Mouse (Mus musculus) thymus, postnatal 4 days (tissue): ENCODE results near the gene Scaf8.
"Not testable (repeated sequence)": the region's sequence is repeated elsewhere in the genome, so short reads cannot be mapped to it uniquely, and the experiment has no call there.

Experiments
- DNase-seq: peaks from one replicate; pipeline ENCODE4 v3.0.0; 2021

The Scaf8 gene

GRCm38 (mm10) chr17:3114720-3115379 is at the start of gene Scaf8:
Gene Scaf8, plus strand, starts transcription at chr17:3114972.
- DNase-seq = peak; percentile 95

GRCm38 (mm10) chr17:3075166-3075872 is 39.5 kb upstream of the Scaf8 start:
- no peak for DNase-seq

GRCm38 (mm10) chr17:3075873-3076245 is 38.9 kb upstream of the Scaf8 start:
- DNase-seq = no peak

GRCm38 (mm10) chr17:3077936-3078335 is 36.8 kb upstream of the Scaf8 start:
- DNase-seq = not testable (repeated sequence)

GRCm38 (mm10) chr17:3080587-3081349 is 34.0 kb upstream of the Scaf8 start:
- not testable (repeated sequence) for DNase-seq

GRCm38 (mm10) chr17:3081512-3082100 is 33.2 kb upstream of the Scaf8 start:
- peak; percentile 45 for DNase-seq

GRCm38 (mm10) chr17:3082125-3082755 is 32.5 kb upstream of the Scaf8 start:
- DNase-seq = not testable (repeated sequence)

- peak; percentile 72 for DNase-seq
These were observed 31.7 kb upstream of the Scaf8 start for GRCm38 (mm10) chr17:3082756-3083749.

- peak; percentile 90 for DNase-seq
These were observed 30.8 kb upstream of the Scaf8 start for GRCm38 (mm10) chr17:3083886-3084550.

GRCm38 (mm10) chr17:3084551-3084930 is 30.2 kb upstream of the Scaf8 start:
- peak; percentile 91 for DNase-seq

- no peak for DNase-seq
These were observed 29.6 kb upstream of the Scaf8 start for GRCm38 (mm10) chr17:3085152-3085551.

GRCm38 (mm10) chr17:3092682-3093081 is 22.1 kb upstream of the Scaf8 start:
- no peak for DNase-seq

GRCm38 (mm10) chr17:3099273-3099672 is 15.5 kb upstream of the Scaf8 start:
- DNase-seq = not testable (repeated sequence)

GRCm38 (mm10) chr17:3102336-3103165 is 12.2 kb upstream of the Scaf8 start:
- peak; percentile 85 for DNase-seq

- DNase-seq = peak; percentile 40
These were observed 10.4 kb upstream of the Scaf8 start for GRCm38 (mm10) chr17:3104154-3104931.

GRCm38 (mm10) chr17:3105022-3105421 is 9.8 kb upstream of the Scaf8 start:
- DNase-seq = no peak

GRCm38 (mm10) chr17:3113737-3114357 is 925 bp upstream of the Scaf8 start:
- DNase-seq = no peak

GRCm38 (mm10) chr17:3114358-3114719 is 433 bp upstream of the Scaf8 start:
- DNase-seq = peak; percentile 86
